Mouse (Mus musculus) E14TG2a.4 (cell line): Measurements from ENCODE around the gene Plagl1.

ENCODE experiments used
- CTCF ChIP-seq: conservative IDR thresholded peaks from 2 replicates; pipeline ENCODE4 v1.5.1; 2014; ENCODE audit warnings: low read length
- NANOG ChIP-seq: IDR thresholded peaks from 2 replicates; pipeline ENCODE4 v1.6.1; 2014; ENCODE audit warnings: borderline replicate concordance, low read length, mixed read lengths
- POU5F1 ChIP-seq: IDR thresholded peaks from 2 replicates; pipeline ENCODE4 v1.6.1; 2014; ENCODE audit warnings: low read length, borderline replicate concordance

DNA sequence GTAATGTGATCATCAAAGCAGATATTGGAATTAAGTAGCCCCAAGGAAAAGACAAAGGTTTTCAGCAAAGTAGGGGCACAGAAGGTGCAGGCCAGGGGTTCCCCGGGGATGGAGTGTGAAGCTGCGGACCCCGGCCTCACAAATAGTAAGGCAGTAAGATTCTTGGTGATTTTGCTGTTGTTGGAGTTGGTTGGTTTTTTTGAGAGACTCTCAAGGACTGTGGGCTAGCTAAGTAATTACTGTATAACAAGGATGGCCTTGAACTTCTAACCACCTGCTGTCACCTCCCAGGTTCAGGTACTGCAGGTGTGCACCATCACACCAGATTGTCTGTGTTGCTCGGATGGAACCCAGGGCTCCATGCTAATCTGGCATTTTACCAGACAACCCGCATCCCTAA is 30.9 kb upstream of the Plagl1 start:
- no peak for TF ChIP-seq CTCF
- TF ChIP-seq NANOG = no peak
- no peak for TF ChIP-seq POU5F1
